Mouse (Mus musculus): Measurements from ENCODE around the gene Mphosph9. TPM values are rescaled to one million over a fixed set of nuclear protein-coding genes. Genes with fewer than 3 reads are reported as not detected.
"Not testable (repeated sequence)": the region's sequence is repeated elsewhere in the genome, so short reads cannot be mapped to it uniquely, and the experiment has no call there.

Mphosph9 gene
- polyA plus RNA-seq, 1 experiment from 2014 or later = 21.2 TPM

GRCm38 (mm10) chr5:124349196-124349595, 21.4 kb upstream of the Mphosph9 start:
- no peak for DNase-seq (ENCODE audit: low spot score)

- DNase-seq (ENCODE audit: low spot score) = no peak
Measured at GRCm38 (mm10) chr5:124342897-124343296, 15.1 kb upstream of the Mphosph9 start.

- not testable (repeated sequence) for DNase-seq (ENCODE audit: low spot score)
Measured at GRCm38 (mm10) chr5:124341753-124342339, 14.1 kb upstream of the Mphosph9 start.

GRCm38 (mm10) chr5:124338791-124339190, 11.0 kb upstream of the Mphosph9 start:
- no peak for DNase-seq (ENCODE audit: low spot score)

GRCm38 (mm10) chr5:124337909-124338308, 10.1 kb upstream of the Mphosph9 start:
- no peak for DNase-seq (ENCODE audit: low spot score)

- DNase-seq (ENCODE audit: low spot score) = no peak
Measured at GRCm38 (mm10) chr5:124337103-124337502, 9.3 kb upstream of the Mphosph9 start.

GRCm38 (mm10) chr5:124334392-124334791, 6.6 kb upstream of the Mphosph9 start:
- DNase-seq (ENCODE audit: low spot score) = no peak

- no peak for DNase-seq (ENCODE audit: low spot score)
Measured at GRCm38 (mm10) chr5:124330086-124330485, 2.3 kb upstream of the Mphosph9 start.

GRCm38 (mm10) chr5:124326829-124327228, 943 bp downstream of the Mphosph9 start:
- peak; percentile 35 for DNase-seq (ENCODE audit: low spot score)

GRCm38 (mm10) chr5:124317648-124318047, 10.1 kb downstream of the Mphosph9 start:
- no peak for DNase-seq (ENCODE audit: low spot score)

GRCm38 (mm10) chr5:124315941-124316340, 11.8 kb downstream of the Mphosph9 start:
- DNase-seq (ENCODE audit: low spot score) = no peak

GRCm38 (mm10) chr5:124315498-124315897, 12.3 kb downstream of the Mphosph9 start:
- DNase-seq (ENCODE audit: low spot score) = no peak

- DNase-seq (ENCODE audit: low spot score) = no peak
Measured at GRCm38 (mm10) chr5:124310091-124310490, 17.7 kb downstream of the Mphosph9 start.

GRCm38 (mm10) chr5:124309155-124309554, 18.6 kb downstream of the Mphosph9 start:
- no peak for DNase-seq (ENCODE audit: low spot score)

GRCm38 (mm10) chr5:124302853-124303252, 24.9 kb downstream of the Mphosph9 start:
- DNase-seq (ENCODE audit: low spot score) = not testable (repeated sequence)

GRCm38 (mm10) chr5:124300132-124300531, 27.6 kb downstream of the Mphosph9 start:
- no peak for DNase-seq (ENCODE audit: low spot score)

GRCm38 (mm10) chr5:124299307-124299706, 28.5 kb downstream of the Mphosph9 start:
- DNase-seq (ENCODE audit: low spot score) = peak; percentile 51

GRCm38 (mm10) chr5:124296475-124296874, 31.3 kb downstream of the Mphosph9 start:
- no peak for DNase-seq (ENCODE audit: low spot score)

- DNase-seq (ENCODE audit: low spot score) = no peak
Measured at GRCm38 (mm10) chr5:124293967-124294366, 33.8 kb downstream of the Mphosph9 start.

- DNase-seq (ENCODE audit: low spot score) = no peak
Measured at GRCm38 (mm10) chr5:124290216-124290615, 37.6 kb downstream of the Mphosph9 start.

GRCm38 (mm10) chr5:124287616-124288247, 40.0 kb downstream of the Mphosph9 start:
- no peak for DNase-seq (ENCODE audit: low spot score)

- peak; percentile 40 for DNase-seq (ENCODE audit: low spot score)
Measured at GRCm38 (mm10) chr5:124284330-124284729, 43.4 kb downstream of the Mphosph9 start.

GRCm38 (mm10) chr5:124282854-124283253, 44.9 kb downstream of the Mphosph9 start:
- DNase-seq (ENCODE audit: low spot score) = no peak

Data from thymus, postnatal 0 days (tissue).